ENCODE assay signal across 10 mouse cellular contexts in the genomic region with DNA sequence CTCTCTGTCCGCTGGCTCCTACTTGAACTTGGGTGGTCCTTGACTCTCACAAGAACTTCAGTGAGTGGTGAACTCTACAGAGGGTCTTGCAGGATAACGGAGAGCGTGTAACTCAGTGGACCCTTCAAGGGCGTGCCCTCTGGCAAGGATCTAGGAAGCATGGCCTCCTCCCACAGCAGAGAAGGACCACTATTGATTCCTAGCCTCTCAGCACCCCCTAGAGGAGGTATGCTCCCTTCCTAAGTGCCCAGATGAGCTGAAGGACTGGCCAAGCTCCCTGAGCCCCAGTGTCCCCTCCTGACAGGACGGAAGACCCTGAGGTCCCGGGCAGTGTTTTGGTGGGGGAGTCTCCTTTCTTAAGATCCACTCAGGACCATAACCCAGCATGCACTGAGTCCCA. TPM values are rescaled to one million over a fixed set of nuclear protein-coding genes. Genes with fewer than 3 reads are reported as not detected.
A peak's percentile ranks its signal among the peaks of the same experiment; 100 is the strongest.
DNase-seq lines count a peak whose midpoint lies in the region.
"Had no signal": no experiment of that assay in that cellular context is flagged by ENCODE, and none has a peak within 500 bp of the region (broad histone marks: within the 10 kb centered on the region; RNA-seq: fewer than 3 reads in every experiment).

No protein-coding gene starts in this region.

- no peaks in the 10 kb centered on the region for H3K27me3 ChIP-seq in limb, embryonic 10.5 days (ENCODE audit: low read depth, poor library complexity, severe bottlenecking)
- H3K27me3 ChIP-seq: embryonic facial prominence, embryonic 15.5 days had no signal

- 93% methylated on average over 6 of the region's 6 CpGs for WGBS in limb, embryonic 10.5 days

- peaks cover 11% of the 10 kb centered on the region for H3K4me1 ChIP-seq in limb, embryonic 10.5 days

- no peak overlapping the region for H3K4me3 ChIP-seq in limb, embryonic 10.5 days
- H3K4me3 ChIP-seq: embryonic facial prominence, embryonic 15.5 days had no signal

- DNase-seq in heart, adult 11 months: peak; percentile 94
- DNase-seq in heart, postnatal 25 days (ENCODE audit: low spot score): no peak
- peak; percentile 52 for DNase-seq in 416B (ENCODE audit: low read depth)
- DNase-seq in brain, adult 2 months (ENCODE audit: low read depth, low spot score): peak; percentile 72
- peak; percentile 46 to 68 for DNase-seq in kidney, postnatal 4 days
- no peak for DNase-seq in neural tube, embryonic 10.5 days (ENCODE audit: extremely low spot score, low spot score)
- no peak for DNase-seq in limb, embryonic 10.5 days (ENCODE audit: low spot score)
- DNase-seq in thymus, postnatal 36 days: no peak

- H3K27ac ChIP-seq in limb, embryonic 10.5 days: no peak overlapping the region
- H3K27ac ChIP-seq: embryonic facial prominence, embryonic 15.5 days had no signal

- intact Hi-C loops in heart, postnatal 25 days (cut with DNase I): loop anchor here (2.0 to 5.0 kb wide), 3 partner anchors 78 to 170 kb away; no protein-coding TSS in a partner anchor

- H3K36me3 ChIP-seq in limb, embryonic 10.5 days: no peaks in the 10 kb centered on the region

- H3K9me3 ChIP-seq in limb, embryonic 10.5 days (replicated peaks): no peaks in the 10 kb centered on the region
- H3K9me3 ChIP-seq: embryonic facial prominence, embryonic 15.5 days had no signal

RNA-seq across cellular contexts. Expression of gene Ppfia4, which starts 10.1 kb away (rescaled TPM):
- 1 to 10 TPM; 1.6 to 1.9 TPM for total RNA-seq in heart, postnatal 25 days (2021)
- 1.8 and 2.3 TPM in 2 replicates for polyA plus RNA-seq in limb, embryonic 10.5 days (2016; fragmentation: Nextera tagmentation; extraction: Ambion mirVana)

RNA-seq across cellular contexts. Expression of gene Myog, which starts 32.8 kb away (rescaled TPM):
- not detected for total RNA-seq in heart, postnatal 25 days (2021)
- 2.0 and 16.0 TPM in 2 replicates for polyA plus RNA-seq in limb, embryonic 10.5 days (2016; fragmentation: Nextera tagmentation; extraction: Ambion mirVana)
- total RNA-seq: left cerebral cortex, postnatal 14 days had no signal

RNA-seq across cellular contexts. Expression of gene Tmem183a, which starts 39.2 kb away (rescaled TPM):
- 10 to 100 TPM; 19.4 to 19.8 TPM for total RNA-seq in heart, postnatal 25 days (2021)
- polyA plus RNA-seq in limb, embryonic 10.5 days (2016; fragmentation: Nextera tagmentation; extraction: Ambion mirVana): 118 TPM in 2 replicates

Comparison
In these comparisons a context has a peak if more than half of its experiments do, and no peak if none do; other contexts are left out.
1. DNase-seq: peak in heart, adult 11 months (single experiment), 416B (single experiment), brain, adult 2 months (single experiment) and kidney, postnatal 4 days (2 of 2); none in heart, postnatal 25 days (single experiment), neural tube, embryonic 10.5 days (single experiment), limb, embryonic 10.5 days (single experiment) and thymus, postnatal 36 days (0 of 2).